Mouse (Mus musculus) right cerebral cortex, postnatal 14 days (tissue): ENCODE measurements around the gene Babam2.
A peak's percentile ranks its signal among the peaks of the same experiment; 100 is the strongest.

Source experiments
- DNase-seq: peaks from one replicate; pipeline ENCODE4 v3.0.0; 2022

Babam2 gene

GRCm38 (mm10) chr5:31899901-31900300 lies 202.4 kb downstream of the Babam2 start:
- DNase-seq, result no peak

GRCm38 (mm10) chr5:31902144-31902543 lies 204.7 kb downstream of the Babam2 start:
- DNase-seq, result no peak

- no peak for DNase-seq
Measured at GRCm38 (mm10) chr5:31902891-31903290, 205.4 kb downstream of the Babam2 start.

GRCm38 (mm10) chr5:31904968-31905683 lies 207.6 kb downstream of the Babam2 start:
- no peak for DNase-seq

- no peak for DNase-seq
Measured at GRCm38 (mm10) chr5:31905808-31906207, 208.3 kb downstream of the Babam2 start.

- DNase-seq, result no peak
Measured at GRCm38 (mm10) chr5:31906286-31906951, 208.9 kb downstream of the Babam2 start.

GRCm38 (mm10) chr5:31907959-31908358 lies 210.5 kb downstream of the Babam2 start:
- DNase-seq, result no peak

- no peak for DNase-seq
Measured at GRCm38 (mm10) chr5:31908818-31909217, 211.3 kb downstream of the Babam2 start.

- no peak for DNase-seq
Measured at GRCm38 (mm10) chr5:31916241-31916640, 218.8 kb downstream of the Babam2 start.

- DNase-seq, result no peak
Measured at GRCm38 (mm10) chr5:31918566-31918965, 221.1 kb downstream of the Babam2 start.

- DNase-seq, result no peak
Measured at GRCm38 (mm10) chr5:31920129-31920528, 222.6 kb downstream of the Babam2 start.

- DNase-seq, result no peak
Measured at GRCm38 (mm10) chr5:31920890-31921289, 223.4 kb downstream of the Babam2 start.

- DNase-seq, result no peak
Measured at GRCm38 (mm10) chr5:31924075-31924474, 226.6 kb downstream of the Babam2 start.

- peak; percentile 17 for DNase-seq
Measured at GRCm38 (mm10) chr5:31926551-31926950, 229.1 kb downstream of the Babam2 start.

GRCm38 (mm10) chr5:31929007-31929406 lies 231.5 kb downstream of the Babam2 start:
- DNase-seq, result no peak

GRCm38 (mm10) chr5:31931127-31931625 lies 233.7 kb downstream of the Babam2 start:
- DNase-seq, result no peak

GRCm38 (mm10) chr5:31931637-31932036 lies 234.2 kb downstream of the Babam2 start:
- no peak for DNase-seq

- no peak for DNase-seq
Measured at GRCm38 (mm10) chr5:31933296-31933695, 235.8 kb downstream of the Babam2 start.

GRCm38 (mm10) chr5:31934397-31934796 lies 236.9 kb downstream of the Babam2 start:
- DNase-seq, result no peak

- DNase-seq, result no peak
Measured at GRCm38 (mm10) chr5:31935936-31936335, 238.5 kb downstream of the Babam2 start.

- DNase-seq, result no peak
Measured at GRCm38 (mm10) chr5:31936523-31936922, 239.0 kb downstream of the Babam2 start.

- no peak for DNase-seq
Measured at GRCm38 (mm10) chr5:31940876-31941275, 243.4 kb downstream of the Babam2 start.

- no peak for DNase-seq
Measured at GRCm38 (mm10) chr5:31947185-31947584, 249.7 kb downstream of the Babam2 start.

- DNase-seq, result no peak
Measured at GRCm38 (mm10) chr5:31949389-31949788, 251.9 kb downstream of the Babam2 start.
